Mouse (Mus musculus) kidney, adult 11 months (tissue): Measurements from ENCODE around the gene Mcoln1.

ENCODE experiments used
- DNase-seq: peaks from one replicate; pipeline ENCODE4 v3.0.0; 2022

The Mcoln1 gene

DNA sequence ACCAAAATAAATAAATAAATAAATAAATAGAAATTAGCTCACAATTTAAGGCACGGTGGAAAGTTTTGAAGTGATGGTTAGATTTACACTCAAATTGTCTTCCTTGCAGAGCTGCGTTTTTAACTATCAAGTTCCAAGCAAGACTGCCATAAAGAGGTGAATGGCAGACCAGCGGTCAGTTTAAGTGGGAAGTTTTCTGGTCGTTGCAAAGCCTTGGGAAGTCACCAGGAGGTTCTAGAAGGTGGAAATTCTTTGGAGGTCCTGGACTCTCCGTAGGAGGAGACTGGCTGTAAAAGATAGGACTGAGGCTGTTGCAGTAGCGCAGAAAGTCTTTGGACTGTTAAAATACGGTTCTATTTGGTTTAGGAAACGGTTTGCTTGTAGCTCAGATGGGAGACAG lies 506 bp upstream of the Mcoln1 start:
- DNase-seq: no peak

DNA sequence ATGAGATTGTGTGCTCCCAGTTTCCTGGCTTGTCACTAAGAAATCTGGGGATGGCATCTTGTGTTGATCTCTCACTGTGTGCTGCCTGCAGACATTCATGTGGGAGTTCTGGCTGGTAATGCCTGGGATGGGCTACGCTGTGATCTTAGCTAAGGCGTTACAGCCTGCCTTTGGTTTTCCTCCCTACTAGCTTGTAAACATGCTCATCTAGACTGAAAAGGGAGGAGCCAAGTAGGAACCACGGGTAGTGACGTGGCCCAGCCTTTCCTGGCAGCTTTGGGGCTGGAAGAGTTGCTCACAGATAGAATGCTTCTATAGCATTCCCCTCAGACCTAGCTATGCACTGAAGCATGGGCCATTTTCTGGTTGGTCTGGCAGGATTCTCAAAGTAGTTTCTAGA lies 2.0 kb downstream of the Mcoln1 start:
- no peak for DNase-seq

DNA sequence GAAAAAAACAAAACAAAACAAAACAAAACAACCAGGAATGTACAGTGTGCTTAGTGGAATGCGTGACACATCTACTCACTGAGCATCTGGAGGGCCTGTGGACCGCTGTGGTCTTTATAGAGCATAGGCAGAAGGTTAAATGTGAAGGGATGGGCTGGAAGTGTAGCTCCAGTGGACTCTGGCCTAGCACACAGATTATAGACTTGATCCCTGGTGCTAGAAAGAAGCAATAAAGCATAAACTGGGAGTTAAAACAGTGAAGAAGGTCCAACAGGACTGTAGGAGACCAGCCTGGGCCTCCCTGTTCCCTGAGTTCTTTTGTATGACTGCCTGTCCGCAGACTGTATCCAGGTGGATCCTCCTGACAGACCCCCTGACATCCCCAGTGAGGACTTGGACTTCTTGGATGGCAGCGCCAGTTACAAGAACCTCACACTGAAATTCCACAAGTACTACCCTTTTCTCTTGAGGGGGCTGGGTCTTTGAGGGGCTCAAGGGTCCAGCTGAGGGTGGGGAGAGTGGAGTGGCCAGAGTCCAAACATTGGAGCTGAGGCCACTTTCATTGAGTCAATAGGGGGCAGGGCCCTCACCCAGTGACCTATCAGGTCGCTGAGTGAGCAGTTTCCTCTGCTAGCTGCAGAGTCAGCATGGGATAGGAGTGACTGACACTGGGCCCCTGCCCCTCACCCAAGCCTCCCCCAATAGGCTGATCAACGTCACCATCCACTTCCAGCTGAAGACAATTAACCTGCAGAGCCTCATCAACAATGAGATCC lies 7.9 kb downstream of the Mcoln1 start:
- peak; percentile 46 for DNase-seq

DNA sequence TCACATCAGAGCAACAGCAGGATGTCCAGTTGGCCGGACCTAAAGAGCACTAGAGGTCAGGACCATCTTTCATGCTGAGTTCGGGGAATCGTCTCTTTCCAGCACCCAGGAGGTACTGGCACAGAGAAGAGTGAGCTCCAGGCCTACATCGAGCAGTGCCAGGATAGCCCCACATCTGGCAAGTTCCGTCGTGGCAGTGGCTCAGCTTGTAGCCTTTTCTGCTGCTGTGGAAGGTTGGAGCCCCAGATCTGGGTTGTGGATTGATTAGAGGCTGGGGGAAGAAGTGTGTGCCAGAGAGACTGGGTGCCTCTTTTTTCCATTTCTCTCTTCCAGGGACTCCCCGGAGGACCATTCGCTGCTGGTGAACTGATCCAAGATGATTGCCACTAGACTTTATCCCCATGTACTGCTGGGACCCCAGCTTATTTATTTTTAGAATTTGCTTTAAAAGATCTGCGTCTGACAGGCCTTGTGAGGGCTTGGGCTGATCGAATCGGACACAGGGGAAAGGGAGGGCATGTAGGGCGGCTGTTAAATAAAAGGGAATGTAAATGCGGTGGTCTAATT lies 14.5 kb downstream of the Mcoln1 start:
- DNase-seq: peak; percentile 29

- DNase-seq: peak; percentile 90
Measured at GRCm38 (mm10) chr8:3515260-3515671, 15.0 kb downstream of the Mcoln1 start, which contains the start of gene Pnpla6. Gene Pnpla6 (plus strand): TSS chr8:3515384.

DNA sequence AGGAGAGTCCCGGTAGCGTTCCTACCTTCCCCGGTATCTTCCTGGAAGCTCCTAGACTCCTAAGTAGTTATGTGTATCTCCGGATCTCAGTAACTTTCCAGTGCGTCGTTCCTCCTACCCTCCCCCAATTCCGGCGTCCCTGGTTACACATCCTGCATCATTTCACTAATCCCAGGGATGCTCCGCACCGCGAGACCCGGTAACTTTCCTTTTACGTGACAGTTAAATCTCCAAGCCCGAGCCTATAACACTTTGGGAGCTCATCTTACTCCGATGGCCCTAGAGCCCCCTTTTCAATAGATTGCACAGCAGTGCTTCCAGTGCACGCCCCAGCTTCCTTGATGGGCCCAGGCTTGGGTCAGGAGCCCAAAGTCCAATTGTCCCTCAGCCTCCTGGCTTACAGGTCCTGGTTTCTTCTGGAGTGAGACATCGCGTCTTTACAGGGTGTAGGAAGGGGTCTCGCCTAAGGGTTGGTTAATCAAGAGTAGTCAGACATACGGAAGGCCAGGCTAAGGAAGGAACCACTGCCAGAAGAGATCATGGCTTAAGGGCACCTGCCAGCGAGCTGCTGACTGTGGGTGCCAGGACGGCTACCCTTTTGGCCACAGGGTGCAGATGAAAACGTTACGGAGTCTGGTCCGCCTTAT lies 15.6 kb downstream of the Mcoln1 start:
- peak; percentile 70 for DNase-seq

DNA sequence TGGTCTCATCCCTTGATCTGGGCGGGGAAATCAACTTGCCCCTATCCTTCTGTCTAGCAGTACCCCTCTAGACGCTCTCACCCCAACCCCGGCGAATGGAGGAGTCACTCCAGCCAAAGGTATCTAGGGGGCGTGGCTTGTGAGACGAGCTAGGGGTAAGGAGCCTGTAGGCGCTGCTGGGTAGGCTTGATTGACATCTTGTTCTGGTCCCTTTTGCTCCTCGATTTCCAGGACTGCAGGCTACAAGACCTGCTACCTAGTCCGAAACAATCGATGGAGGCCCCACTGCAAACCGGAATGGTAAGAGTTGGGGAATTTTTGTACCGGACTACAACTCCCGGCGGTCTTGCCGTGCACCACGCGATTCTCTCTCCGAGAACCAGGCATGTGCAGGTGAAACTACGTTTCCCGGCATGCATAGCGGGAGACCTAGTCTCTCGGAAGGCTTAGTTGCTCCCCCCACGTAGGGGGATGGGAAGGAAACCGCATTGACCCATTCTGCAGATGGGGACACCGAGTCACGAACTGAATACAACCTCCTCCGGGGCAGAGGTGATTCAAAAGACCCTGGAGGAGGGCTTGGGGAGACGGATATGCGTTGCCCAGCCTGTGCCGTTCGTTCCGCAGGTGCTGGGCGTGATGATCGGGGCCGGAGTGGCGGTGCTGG lies 16.3 kb downstream of the Mcoln1 start:
- DNase-seq: peak; percentile 96

DNA sequence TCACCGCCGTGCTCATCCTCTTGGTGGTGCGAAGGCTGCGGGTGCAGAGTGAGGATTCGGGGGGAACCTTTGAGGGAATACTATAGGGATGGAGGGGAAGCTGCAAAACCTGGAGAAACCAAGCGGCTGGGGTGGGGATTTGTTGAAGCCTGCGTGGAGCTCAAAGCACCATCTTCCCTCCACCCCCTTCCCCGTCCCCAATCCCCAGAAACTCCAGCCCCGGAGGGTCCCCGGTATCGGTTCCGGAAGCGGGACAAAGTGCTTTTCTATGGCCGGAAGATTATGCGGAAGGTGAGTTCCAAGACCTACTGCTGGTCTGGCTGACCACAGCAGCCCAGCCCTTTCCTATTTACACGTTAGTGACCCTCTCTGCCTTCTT lies 16.8 kb downstream of the Mcoln1 start:
- DNase-seq: no peak

GRCm38 (mm10) chr8:3522007-3522697 lies 21.9 kb downstream of the Mcoln1 start:
- no peak for DNase-seq

DNA sequence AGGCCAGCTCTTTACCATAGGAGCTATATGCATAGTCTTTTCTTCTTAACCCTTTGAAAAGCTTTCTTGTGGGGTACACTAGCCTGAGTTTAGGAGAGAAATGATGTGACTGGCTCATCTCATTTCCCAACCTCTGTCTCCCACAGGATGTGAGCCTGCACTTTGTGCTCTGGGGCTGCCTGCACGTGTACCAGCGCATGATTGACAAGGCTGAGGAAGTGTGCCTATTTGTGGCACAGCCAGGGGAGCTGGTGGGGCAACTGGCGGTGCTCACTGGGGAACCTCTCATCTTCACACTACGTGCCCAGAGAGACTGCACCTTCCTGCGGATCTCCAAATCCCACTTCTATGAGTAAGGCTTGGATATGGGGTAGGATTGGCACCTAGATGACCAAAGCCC lies 30.6 kb downstream of the Mcoln1 start:
- DNase-seq: no peak

GRCm38 (mm10) chr8:3531936-3532335 lies 31.7 kb downstream of the Mcoln1 start:
- no peak for DNase-seq

DNA sequence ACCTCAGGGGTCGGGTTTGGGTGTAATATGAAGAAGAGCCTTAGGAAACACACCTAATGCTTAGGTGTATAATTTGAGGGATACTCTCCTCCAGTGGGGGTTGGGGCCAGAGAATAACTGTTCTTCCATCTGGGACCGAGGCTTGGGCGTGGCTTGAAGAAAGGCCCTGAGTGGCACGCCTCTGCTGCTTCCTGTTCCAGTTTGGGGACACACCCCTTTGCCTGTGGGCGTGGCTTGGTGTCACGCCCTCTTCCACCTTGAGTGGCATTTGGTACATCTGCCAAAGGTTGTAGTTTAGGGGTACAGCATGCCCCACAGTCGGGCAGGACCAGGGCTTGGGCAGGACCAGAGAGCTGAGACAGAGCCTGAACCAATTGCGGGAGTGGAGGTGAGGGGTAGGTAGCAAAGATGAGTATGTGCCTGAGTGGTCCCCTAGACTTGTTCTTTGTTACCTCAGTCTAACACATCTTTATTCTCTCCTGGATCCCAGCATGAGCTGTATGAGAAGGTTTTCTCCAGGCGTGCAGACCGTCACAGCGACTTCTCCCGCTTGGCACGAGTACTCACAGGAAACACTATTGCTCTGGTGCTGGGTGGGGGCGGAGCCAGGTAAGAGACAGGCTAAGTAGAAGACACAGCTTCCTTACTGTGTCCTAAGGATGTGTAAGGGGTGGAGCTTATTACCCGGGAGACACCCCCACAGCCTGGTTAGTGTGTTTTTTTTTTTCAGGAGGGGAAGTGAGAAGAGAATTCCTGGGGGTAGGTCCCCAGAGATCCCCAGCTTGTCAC lies 36.0 kb downstream of the Mcoln1 start:
- DNase-seq: no peak

GRCm38 (mm10) chr8:3536940-3537339 lies 36.7 kb downstream of the Mcoln1 start:
- DNase-seq: no peak

DNA sequence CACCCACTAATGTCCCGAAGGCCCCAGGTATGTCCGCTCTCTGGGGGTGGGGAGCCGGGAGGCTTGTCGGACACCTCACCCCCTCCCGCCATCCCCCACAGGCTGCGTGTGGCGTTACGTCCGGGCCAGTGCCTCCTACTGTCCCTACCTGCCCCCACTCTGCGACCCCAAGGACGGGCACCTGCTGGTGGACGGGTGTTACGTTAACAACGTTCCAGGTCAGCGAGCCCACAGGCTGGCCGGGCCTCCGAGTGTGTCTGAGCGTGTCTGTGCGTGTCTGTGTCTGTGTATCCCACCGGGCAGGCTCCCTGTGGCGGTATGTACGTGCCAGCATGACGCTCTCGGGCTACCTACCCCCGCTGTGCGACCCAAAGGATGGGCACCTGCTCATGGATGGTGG lies 37.4 kb downstream of the Mcoln1 start:
- DNase-seq: no peak

- no peak for DNase-seq
Measured at GRCm38 (mm10) chr8:3539146-3539545, 38.9 kb downstream of the Mcoln1 start.

DNA sequence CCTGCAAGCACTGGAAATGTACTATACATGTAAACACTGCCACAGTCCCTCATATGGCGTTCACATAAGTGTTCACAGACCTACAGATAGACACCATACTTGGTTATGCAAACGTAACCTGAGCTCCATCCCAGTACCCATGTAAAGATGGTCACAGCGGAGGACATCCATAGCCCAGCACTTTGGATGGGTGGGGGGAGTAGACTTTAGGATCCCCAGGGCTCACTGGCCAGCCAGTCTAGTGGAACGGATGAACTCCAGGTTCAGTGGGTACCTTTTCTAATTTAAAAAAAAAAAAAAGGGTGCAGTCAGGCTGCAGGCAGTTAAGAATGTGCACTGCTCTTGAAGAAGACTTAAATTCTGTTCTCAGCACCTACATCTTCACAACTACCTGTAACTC lies 39.8 kb downstream of the Mcoln1 start:
- no peak for DNase-seq

GRCm38 (mm10) chr8:3546511-3546910 lies 46.3 kb downstream of the Mcoln1 start:
- DNase-seq: no peak

- DNase-seq: no peak
Measured at GRCm38 (mm10) chr8:3552240-3552639, 52.0 kb downstream of the Mcoln1 start.

GRCm38 (mm10) chr8:3556114-3556513 lies 55.9 kb downstream of the Mcoln1 start:
- no peak for DNase-seq
